Mouse (Mus musculus) cortical plate, adult 2 months (tissue): ENCODE data around the gene Fbxl5.

Experiments
- CTCF ChIP-seq: fragments of 200-500 bp; IDR thresholded peaks from 2 replicates; pipeline ENCODE4 v1.5.1; 2011; ENCODE audit warnings: mild to moderate bottlenecking, control low read depth, low read length; ENCODE audit not compliant: insufficient read depth; ENCODE audit errors: extremely low read depth
- POLR2A ChIP-seq: fragments of 200-500 bp; IDR thresholded peaks from 2 replicates; pipeline ENCODE4 v1.6.1; 2011; ENCODE audit warnings: mild to moderate bottlenecking, low read length, control low read depth; ENCODE audit not compliant: insufficient read depth; ENCODE audit errors: extremely low read depth

DNA sequence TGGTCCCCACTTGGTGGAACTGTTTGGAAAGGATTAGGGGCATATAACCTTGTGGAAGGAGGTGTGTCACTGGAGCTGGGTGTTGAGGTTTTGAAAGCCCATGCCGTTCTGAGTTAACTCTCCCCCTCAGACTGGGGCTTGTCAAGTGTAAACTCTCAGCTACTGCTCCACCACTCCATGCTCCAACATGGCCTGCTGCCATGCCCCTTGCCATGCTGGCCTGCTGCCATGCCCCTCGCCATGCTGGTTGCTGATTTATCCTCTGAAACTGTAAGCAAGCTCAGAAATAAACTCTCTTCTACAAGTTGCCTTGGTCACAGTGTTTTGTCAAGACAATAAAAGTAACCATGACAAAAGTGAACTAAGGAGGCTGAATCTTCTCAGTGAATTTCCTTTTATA is 16.0 kb downstream of the Fbxl5 start:
- TF ChIP-seq POLR2A (no peak), CTCF (no peak)
